Mouse (Mus musculus) hindbrain, embryonic 10.5 days (tissue): Measurements from ENCODE around the gene Cav3. TPM values are rescaled to one million over a fixed set of nuclear protein-coding genes. Genes with fewer than 3 reads are reported as not detected.

Experiments
- DNase-seq: peaks from one replicate; pipeline ENCODE4 v3.0.0-alpha.2; 2017; ENCODE audit warnings: low spot score
- H3K27ac ChIP-seq: fragments of 300-500 bp; sonication (generic); 2 replicates; pipeline ENCODE4 v1.5.1; 2016; ENCODE audit warnings: mild to moderate bottlenecking, moderate library complexity
- H3K27me3 ChIP-seq: fragments of 300-500 bp; sonication (generic); 2 replicates; pipeline ENCODE4 v1.6.1; 2016; ENCODE audit warnings: mild to moderate bottlenecking; ENCODE audit not compliant: poor library complexity, insufficient read depth, severe bottlenecking
- H3K36me3 ChIP-seq: fragments of 300-500 bp; sonication (generic); 2 replicates; pipeline ENCODE4 v1.6.1; 2016; ENCODE audit warnings: mild to moderate bottlenecking, moderate library complexity
- H3K4me1 ChIP-seq: fragments of 300-500 bp; sonication (generic); replicated peaks from 2 replicates; pipeline ENCODE4 v1.6.1; 2016; ENCODE audit warnings: mild to moderate bottlenecking
- H3K4me3 ChIP-seq: fragments of 300-500 bp; sonication (generic); 2 replicates; pipeline ENCODE4 v1.5.1; 2016; ENCODE audit warnings: mild to moderate bottlenecking, moderate library complexity
- H3K9me3 ChIP-seq: fragments of 300-500 bp; sonication (generic); 2 replicates; pipeline ENCODE4 v1.6.1; 2016; ENCODE audit warnings: mild to moderate bottlenecking, moderate library complexity
- whole genome bisulfite sequencing: fragments of 180-500 bp; shearing (Covaris S2); methylation state at CpG from one replicate; pipeline ENCODE4 v1.1.7; 2016; 5-methylcytosine and 5-hydroxymethylcytosine counted together
- polyA plus RNA-seq: library from polyadenylated mRNA; unstranded; fragments of >200 nt; fragmentation: Nextera tagmentation; extraction: Ambion mirVana; gene quantifications from 2 replicates; pipeline ENCODE4 v1.2.1, GENCODE M21; 2016

The Cav3 gene
- polyA plus RNA-seq, 1 experiment from 2014 or later = not detected

- Histone ChIP-seq H3K4me3 (no peak overlapping the region), H3K4me1 (peaks cover 29% of the 10 kb centered on the region), H3K9me3 (no peaks in the 10 kb centered on the region), H3K36me3 (no peaks in the 10 kb centered on the region), H3K27ac (no peak overlapping the region), H3K27me3 (peaks cover 91% of the 10 kb centered on the region)
- WGBS = 81% methylated on average over 5 of the region's 5 CpGs
- DNase-seq = no peak
Observed at GRCm38 (mm10) chr6:112487993-112488392, 28.7 kb downstream of the Cav3 start.

- WGBS = 33% methylated on average over 24 of the region's 24 CpGs
- Histone ChIP-seq H3K36me3 (no peaks in the 10 kb centered on the region), H3K4me3 (peak overlapping the region; percentile 46), H3K27ac (no peak overlapping the region), H3K4me1 (peaks cover 29% of the 10 kb centered on the region), H3K9me3 (no peaks in the 10 kb centered on the region), H3K27me3 (peaks cover 94% of the 10 kb centered on the region)
- DNase-seq = no peak
Observed at GRCm38 (mm10) chr6:112488821-112489180, 29.5 kb downstream of the Cav3 start.

GRCm38 (mm10) chr6:112489181-112489909 is 30.0 kb downstream of the Cav3 start:
- peak overlapping the region; percentile 46 for H3K4me3 ChIP-seq
- peak; percentile 53 for DNase-seq
- no peaks in the 10 kb centered on the region for H3K36me3 ChIP-seq
- WGBS = 5% methylated on average over 72 of the region's 72 CpGs
- H3K9me3 ChIP-seq = no peaks in the 10 kb centered on the region
- peaks cover 92% of the 10 kb centered on the region for H3K27me3 ChIP-seq
- H3K4me1 ChIP-seq = peaks cover 27% of the 10 kb centered on the region
- H3K27ac ChIP-seq = no peak overlapping the region

- peaks cover 85% of the 10 kb centered on the region for H3K27me3 ChIP-seq
- DNase-seq = no peak
Observed at GRCm38 (mm10) chr6:112489910-112490559, 30.7 kb downstream of the Cav3 start, which contains the start of gene Oxtr. Gene Oxtr (minus strand): TSS chr6:112489943.

GRCm38 (mm10) chr6:112490625-112491242 is 31.4 kb downstream of the Cav3 start:
- H3K9me3 ChIP-seq = no peaks in the 10 kb centered on the region
- peaks cover 81% of the 10 kb centered on the region for H3K27me3 ChIP-seq
- 2% methylated on average over 35 of the region's 35 CpGs for WGBS

More at GRCm38 (mm10) chr6:112489910-112490559, 30.7 kb downstream of the Cav3 start, which contains the start of gene Oxtr:
- WGBS = 8% methylated on average over 24 of the region's 24 CpGs
- Histone ChIP-seq H3K9me3 (no peaks in the 10 kb centered on the region), H3K4me1 (peaks cover 33% of the 10 kb centered on the region), H3K27ac (peak within 1 kb of the TSS; percentile 5; the same call in 1 of the 2 replicates), H3K4me3 (peak within 1 kb of the TSS; percentile 46), H3K36me3 (no peaks in the 10 kb centered on the region)

GRCm38 (mm10) chr6:112491521-112491920 is 32.2 kb downstream of the Cav3 start:
- no peak overlapping the region for H3K4me3 ChIP-seq
- H3K27ac ChIP-seq = no peak overlapping the region
- H3K4me1 ChIP-seq = peaks cover 48% of the 10 kb centered on the region
- WGBS = 79% methylated on average over 8 of the region's 8 CpGs
- no peaks in the 10 kb centered on the region for H3K36me3 ChIP-seq
- no peak for DNase-seq
- peaks cover 81% of the 10 kb centered on the region for H3K27me3 ChIP-seq
- H3K9me3 ChIP-seq = no peaks in the 10 kb centered on the region

More at GRCm38 (mm10) chr6:112490625-112491242, 31.4 kb downstream of the Cav3 start:
- Histone ChIP-seq H3K4me3 (peak overlapping the region; percentile 46), H3K36me3 (no peaks in the 10 kb centered on the region), H3K4me1 (peaks cover 40% of the 10 kb centered on the region), H3K27ac (peak overlapping the region; percentile 5; the same call in 1 of the 2 replicates)
- DNase-seq = peak; percentile 87

- Histone ChIP-seq H3K9me3 (no peaks in the 10 kb centered on the region), H3K27ac (no peak overlapping the region), H3K27me3 (peaks cover 76% of the 10 kb centered on the region), H3K4me1 (peaks cover 50% of the 10 kb centered on the region), H3K4me3 (no peak overlapping the region), H3K36me3 (no peaks in the 10 kb centered on the region)
- 87% methylated on average over 6 of the region's 6 CpGs for WGBS
- no peak for DNase-seq
Observed at GRCm38 (mm10) chr6:112492656-112493055, 33.4 kb downstream of the Cav3 start.

GRCm38 (mm10) chr6:112493371-112493770 is 34.1 kb downstream of the Cav3 start:
- Histone ChIP-seq H3K27me3 (peaks cover 68% of the 10 kb centered on the region), H3K27ac (no peak overlapping the region)
- 92% methylated on average over 9 of the region's 9 CpGs for WGBS

GRCm38 (mm10) chr6:112494620-112495081 is 35.3 kb downstream of the Cav3 start:
- peak; percentile 33 for DNase-seq
- peaks cover 56% of the 10 kb centered on the region for H3K27me3 ChIP-seq
- 59% methylated on average over 10 of the region's 10 CpGs for WGBS
- H3K4me1 ChIP-seq = peaks cover 40% of the 10 kb centered on the region
- H3K36me3 ChIP-seq = no peaks in the 10 kb centered on the region
- H3K4me3 ChIP-seq = no peak overlapping the region
- no peaks in the 10 kb centered on the region for H3K9me3 ChIP-seq
- H3K27ac ChIP-seq = no peak overlapping the region

More at GRCm38 (mm10) chr6:112493371-112493770, 34.1 kb downstream of the Cav3 start:
- Histone ChIP-seq H3K36me3 (no peaks in the 10 kb centered on the region), H3K4me1 (peaks cover 50% of the 10 kb centered on the region), H3K4me3 (no peak overlapping the region), H3K9me3 (no peaks in the 10 kb centered on the region)
- no peak for DNase-seq

GRCm38 (mm10) chr6:112495219-112495618 is 35.9 kb downstream of the Cav3 start:
- no peak overlapping the region for H3K4me3 ChIP-seq
- no peaks in the 10 kb centered on the region for H3K9me3 ChIP-seq
- WGBS = 64% methylated on average over 4 of the region's 4 CpGs
- peaks cover 50% of the 10 kb centered on the region for H3K27me3 ChIP-seq
- H3K36me3 ChIP-seq = no peaks in the 10 kb centered on the region
- DNase-seq = no peak
- peaks cover 34% of the 10 kb centered on the region for H3K4me1 ChIP-seq
- no peak overlapping the region for H3K27ac ChIP-seq

GRCm38 (mm10) chr6:112496291-112497060 is 37.2 kb downstream of the Cav3 start:
- Histone ChIP-seq H3K36me3 (no peaks in the 10 kb centered on the region), H3K4me3 (no peak overlapping the region), H3K27me3 (peaks cover 47% of the 10 kb centered on the region), H3K4me1 (peaks cover 25% of the 10 kb centered on the region), H3K27ac (no peak overlapping the region), H3K9me3 (no peaks in the 10 kb centered on the region)
- DNase-seq = no peak
- WGBS = 65% methylated on average over 8 of the region's 8 CpGs

GRCm38 (mm10) chr6:112497456-112497855 is 38.2 kb downstream of the Cav3 start:
- H3K27ac ChIP-seq = no peak overlapping the region
- 85% methylated on average over 2 of the region's 2 CpGs for WGBS
- peaks cover 45% of the 10 kb centered on the region for H3K27me3 ChIP-seq
- no peaks in the 10 kb centered on the region for H3K9me3 ChIP-seq
- peaks cover 24% of the 10 kb centered on the region for H3K4me1 ChIP-seq
- DNase-seq = no peak
- H3K4me3 ChIP-seq = no peak overlapping the region
- no peaks in the 10 kb centered on the region for H3K36me3 ChIP-seq
